Mouse (Mus musculus): ENCODE results near the gene Zyg11b. TPM values are rescaled to one million over a fixed set of nuclear protein-coding genes. Genes with fewer than 3 reads are reported as not detected.

Zyg11b gene
- total RNA-seq, 2 experiments from 2014 or later = 52.7 to 60.2 TPM

GRCm38 (mm10) chr4:108320627-108321380 is 19.9 kb upstream of the Zyg11b start:
- intact Hi-C loops (cut with DNase I) = loop anchor here (10.0 kb wide), 2 partner anchors 156 to 396 kb away; partner anchors contain the start of genes Cpt2 and Echdc2
- DNase-seq = no peak

DNA sequence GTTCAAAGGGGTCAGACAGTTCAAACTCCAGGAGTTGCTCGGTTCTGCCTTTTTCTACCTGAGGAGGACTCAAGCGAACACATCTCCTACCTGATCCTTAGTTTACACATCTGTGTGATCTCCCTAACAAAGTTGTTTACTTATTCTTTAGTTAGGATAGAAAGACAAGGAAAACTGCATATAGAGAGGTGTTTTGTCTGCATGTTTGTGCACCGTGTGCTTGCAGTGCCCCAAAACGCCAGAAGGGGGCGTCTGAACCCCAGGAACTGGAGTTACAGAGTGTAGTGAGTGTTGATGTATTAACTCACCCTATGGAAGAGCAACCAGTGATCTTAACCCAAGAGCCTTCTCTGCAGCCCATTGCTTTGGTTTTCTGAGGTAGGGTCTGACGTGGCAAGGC is 18.9 kb upstream of the Zyg11b start:
- DNase-seq = no peak
- intact Hi-C loops (cut with DNase I) = loop anchor here (10.0 kb wide), 2 partner anchors 155 to 395 kb away; partner anchors contain the start of genes Cpt2 and Echdc2

- DNase-seq = no peak
- intact Hi-C loops (cut with DNase I) = no loop called here
Measured at GRCm38 (mm10) chr4:108318649-108319615, 18.0 kb upstream of the Zyg11b start.

- intact Hi-C loops (cut with DNase I) = no loop called here
- no peak for DNase-seq
Measured at GRCm38 (mm10) chr4:108317656-108318605, 17.0 kb upstream of the Zyg11b start.

DNA sequence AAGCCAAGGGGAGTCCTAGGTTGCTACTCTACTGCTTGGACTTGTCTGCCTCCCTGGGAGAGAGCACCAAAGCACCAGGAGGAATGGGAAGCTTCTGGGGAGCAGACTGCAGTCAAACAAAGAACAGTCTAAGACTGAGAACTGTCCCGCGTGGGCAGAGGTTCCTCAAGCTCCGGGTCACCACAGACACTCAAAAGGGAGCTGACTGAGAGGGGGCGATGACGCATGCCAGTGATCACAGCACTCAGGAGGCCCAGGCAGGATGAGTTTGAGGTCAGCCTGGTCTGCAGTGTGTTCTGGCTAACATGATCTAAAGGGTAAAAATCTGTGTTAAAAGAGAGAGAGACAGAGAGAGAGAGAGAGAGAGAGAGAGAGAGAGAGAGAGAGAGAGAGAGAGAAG is 13.1 kb upstream of the Zyg11b start:
- no peak for DNase-seq
- intact Hi-C loops (cut with DNase I) = no loop called here

GRCm38 (mm10) chr4:108310706-108311105 is 9.8 kb upstream of the Zyg11b start:
- intact Hi-C loops (cut with DNase I) = no loop called here
- DNase-seq = no peak

GRCm38 (mm10) chr4:108302296-108302890 is 1.5 kb upstream of the Zyg11b start:
- DNase-seq = no peak
- intact Hi-C loops (cut with DNase I) = no loop called here

GRCm38 (mm10) chr4:108300266-108300665 is 630 bp downstream of the Zyg11b start:
- no peak for DNase-seq
- intact Hi-C loops (cut with DNase I) = no loop called here

DNA sequence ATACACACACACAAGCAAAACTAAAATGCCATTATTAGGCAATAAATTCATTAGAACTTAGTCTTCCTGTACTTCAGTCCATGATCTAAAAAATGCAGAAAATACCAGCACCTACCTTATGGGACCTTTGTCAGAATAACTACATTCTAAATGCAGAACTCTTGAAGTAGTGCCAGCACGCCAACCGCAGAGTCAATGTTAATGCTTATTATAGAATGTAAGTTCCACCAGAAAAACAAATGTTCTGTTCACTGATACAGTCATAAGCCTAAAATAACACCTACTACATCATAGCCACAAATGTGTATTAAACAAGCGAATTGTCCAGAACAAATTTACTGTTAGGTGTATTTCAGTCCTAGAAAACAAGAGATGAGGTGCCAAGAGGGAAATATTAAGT is 23.9 kb downstream of the Zyg11b start:
- intact Hi-C loops (cut with DNase I) = no loop called here
- DNase-seq = no peak

GRCm38 (mm10) chr4:108272286-108272685 is 28.6 kb downstream of the Zyg11b start:
- no peak for DNase-seq
- intact Hi-C loops (cut with DNase I) = no loop called here

DNA sequence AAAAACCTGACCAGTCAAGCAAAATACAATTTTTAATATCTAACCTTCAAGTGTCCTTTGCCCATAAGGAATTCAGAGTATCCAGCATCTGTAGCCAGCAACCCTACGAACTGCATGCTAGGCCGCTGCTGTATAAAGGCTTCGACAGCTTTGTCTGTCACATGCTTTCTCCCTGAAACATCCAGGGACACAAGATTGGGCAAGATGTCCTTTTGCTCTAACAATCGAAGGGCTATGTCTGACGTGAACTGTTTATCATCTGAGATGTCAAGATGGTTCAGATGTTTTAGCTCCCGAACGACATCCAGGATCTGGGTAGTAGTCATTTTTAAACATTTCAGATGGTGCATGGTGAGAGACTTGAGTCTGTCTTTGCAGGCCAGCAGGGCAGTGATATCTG is 35.1 kb downstream of the Zyg11b start:
- intact Hi-C loops (cut with DNase I) = no loop called here
- DNase-seq = no peak

- intact Hi-C loops (cut with DNase I) = loop anchor here (5.0 kb wide), 1 partner anchor 74 kb away; the partner anchor contains the start of gene Coa7
- no peak for DNase-seq
Measured at GRCm38 (mm10) chr4:108253317-108253716, 47.6 kb downstream of the Zyg11b start.

DNA sequence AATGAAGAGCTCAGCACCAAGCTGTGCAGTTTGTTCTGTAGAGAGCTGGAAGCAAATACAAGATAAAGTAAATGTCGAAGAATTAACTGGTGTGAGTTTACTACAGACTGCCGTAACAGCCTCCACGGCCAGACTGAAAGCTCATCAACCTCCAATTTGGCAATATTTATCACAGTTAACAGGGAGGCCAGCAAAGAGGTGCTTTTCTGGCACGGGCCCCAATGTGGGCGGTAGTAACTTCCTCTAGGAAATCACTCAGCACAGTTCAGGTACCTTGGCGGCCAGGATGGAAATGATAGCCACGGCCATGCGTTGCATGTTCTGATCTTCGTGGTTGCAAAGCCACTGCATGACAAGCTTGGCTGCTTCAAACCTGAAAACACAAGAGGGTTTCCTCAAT is 50.4 kb downstream of the Zyg11b start:
- intact Hi-C loops (cut with DNase I) = loop anchor here (5.0 kb wide), 1 partner anchor 77 kb away; the partner anchor contains the start of gene Coa7
- DNase-seq = no peak

DNA sequence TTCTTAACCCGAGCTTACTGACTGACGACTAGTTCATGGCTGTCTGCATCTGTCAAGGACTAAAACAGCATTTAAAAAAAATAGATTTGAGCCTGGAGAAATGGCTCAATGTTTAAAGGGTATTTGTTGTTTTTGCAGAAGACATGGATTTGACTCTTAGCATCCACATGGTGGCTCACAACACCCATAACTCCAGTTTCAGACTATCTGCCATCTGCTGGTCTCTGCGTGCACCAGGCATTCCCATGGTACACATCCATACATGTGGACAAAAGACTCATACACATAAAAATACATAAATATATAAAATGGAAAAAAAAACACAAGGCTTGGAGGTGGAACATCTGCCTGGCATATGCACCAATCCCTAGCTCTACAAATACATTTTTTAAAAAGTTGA is 51.6 kb downstream of the Zyg11b start:
- intact Hi-C loops (cut with DNase I) = no loop called here
- DNase-seq = no peak

- intact Hi-C loops (cut with DNase I) = no loop called here
- no peak for DNase-seq
Measured at GRCm38 (mm10) chr4:108233654-108234053, 67.2 kb downstream of the Zyg11b start.

DNA sequence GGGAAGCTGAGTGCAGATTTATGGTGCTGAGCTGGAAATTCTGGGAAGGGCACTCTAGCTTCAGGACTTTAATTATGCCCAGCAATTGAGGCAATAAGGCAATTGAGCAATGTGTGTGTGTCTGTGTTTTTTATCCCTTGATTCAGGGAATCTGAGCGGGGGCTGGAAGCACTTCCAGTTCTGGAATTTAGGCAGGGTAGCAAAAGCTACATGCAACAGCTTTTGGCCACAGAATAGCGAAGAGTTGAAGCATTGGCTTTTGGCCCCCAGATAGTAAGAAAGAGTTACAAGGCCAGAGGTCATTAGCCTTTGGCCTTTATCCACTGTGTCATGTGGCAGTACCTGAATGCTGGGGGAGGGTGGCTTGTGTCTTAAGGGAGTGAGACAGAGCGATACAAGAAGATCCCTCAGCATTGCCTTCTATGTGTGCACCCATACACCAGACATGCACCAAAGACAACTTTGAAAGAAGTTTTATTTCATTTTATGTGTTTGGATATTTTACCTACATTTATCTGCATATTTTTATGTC is 75.5 kb downstream of the Zyg11b start:
- intact Hi-C loops (cut with DNase I) = no loop called here
- DNase-seq = no peak

GRCm38 (mm10) chr4:108222507-108222906 is 78.4 kb downstream of the Zyg11b start:
- DNase-seq = no peak
- intact Hi-C loops (cut with DNase I) = no loop called here

- no peak for DNase-seq
- intact Hi-C loops (cut with DNase I) = no loop called here
Measured at GRCm38 (mm10) chr4:108219019-108219418, 81.9 kb downstream of the Zyg11b start.

Data from gastrocnemius, postnatal 36 days (tissue).